Mouse (Mus musculus) heart, adult 2 months (tissue): ENCODE measurements around the gene Tnfrsf17.

Experiments used
- CTCF ChIP-seq: fragments of 200-600 bp; IDR thresholded peaks from 2 replicates; pipeline ENCODE4 v1.8.1; 2022; ENCODE audit warnings: antibody characterized with exemption, mild to moderate bottlenecking, moderate library complexity
- EP300 ChIP-seq: fragments of 200-500 bp; IDR thresholded peaks from 2 replicates; pipeline ENCODE4 v1.6.1; 2011; ENCODE audit warnings: low read depth, low read length, control low read depth; ENCODE audit not compliant: insufficient read depth
- POLR2A ChIP-seq: fragments of 200-500 bp; IDR thresholded peaks from 2 replicates; pipeline ENCODE4 v1.6.1; 2011; ENCODE audit warnings: mild to moderate bottlenecking, low read depth, low read length, control low read depth; ENCODE audit not compliant: insufficient read depth

DNA sequence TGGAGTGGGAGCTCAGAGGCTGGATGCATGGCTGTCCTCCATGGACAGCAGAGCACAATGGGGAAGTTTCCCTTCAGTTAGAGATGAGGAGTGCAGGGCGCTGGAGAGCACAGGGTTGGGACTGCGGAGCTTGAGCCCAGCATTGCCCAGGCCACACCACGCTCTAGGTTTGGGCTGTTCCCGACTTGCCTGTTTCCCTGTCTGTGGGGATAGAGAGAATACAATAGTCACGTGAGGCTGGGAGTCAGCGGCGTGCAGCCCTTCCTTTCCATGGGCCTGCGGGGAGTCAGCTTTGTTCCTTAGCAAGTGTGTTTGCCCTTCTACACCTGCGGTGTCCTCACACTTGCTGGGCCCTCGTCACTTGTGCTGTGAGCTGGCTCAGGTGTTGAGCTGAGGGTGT is 46.3 kb downstream of the Tnfrsf17 start:
- TF ChIP-seq CTCF (no peak), POLR2A (no peak), EP300 (no peak)
